Mouse (Mus musculus) cortical plate, adult 2 months (tissue): ENCODE data around the gene Myom3.

Experiments
- CTCF ChIP-seq: fragments of 200-500 bp; IDR thresholded peaks from 2 replicates; pipeline ENCODE4 v1.5.1; 2011; ENCODE audit warnings: mild to moderate bottlenecking, control low read depth, low read length; ENCODE audit not compliant: insufficient read depth; ENCODE audit errors: extremely low read depth
- POLR2A ChIP-seq: fragments of 200-500 bp; IDR thresholded peaks from 2 replicates; pipeline ENCODE4 v1.6.1; 2011; ENCODE audit warnings: mild to moderate bottlenecking, low read length, control low read depth; ENCODE audit not compliant: insufficient read depth; ENCODE audit errors: extremely low read depth

DNA sequence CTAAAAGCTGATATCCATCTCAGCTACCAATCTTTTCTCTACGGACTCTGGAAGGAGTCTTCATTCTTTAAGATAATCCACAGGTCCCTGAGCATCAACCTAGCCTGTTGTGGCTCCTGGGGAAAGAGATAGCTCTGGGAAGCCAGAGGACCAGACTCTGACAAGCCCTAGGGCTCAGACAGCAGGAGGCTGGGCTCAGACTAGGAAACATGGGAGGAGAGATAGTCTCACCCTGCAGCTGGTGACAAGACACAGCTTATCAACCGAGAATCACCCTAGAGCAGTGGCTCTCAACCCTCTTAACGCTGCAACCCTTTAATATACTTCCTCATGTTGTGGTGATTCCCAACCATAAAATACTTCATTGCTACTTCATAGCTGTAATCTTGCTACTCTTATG is 49.1 kb upstream of the Myom3 start:
- TF ChIP-seq CTCF = no peak
- TF ChIP-seq POLR2A = no peak
